Mouse (Mus musculus) kidney, embryonic 16.5 days (tissue): ENCODE results near the gene Scgb2b21. TPM values are rescaled to one million over a fixed set of nuclear protein-coding genes. Genes with fewer than 3 reads are reported as not detected.
"Not testable (repeated sequence)": the region's sequence is repeated elsewhere in the genome, so short reads cannot be mapped to it uniquely, and the experiment has no call there.

Experiments used
- ATAC-seq: fragments of 200-750 bp; cut with Nextera tagmentation; 2 replicates; pipeline ENCODE4 v1.8.0; 2017; ENCODE audit warnings: moderate TSS enrichment; ENCODE audit not compliant: low FRiP score, low TSS enrichment
- H3K27ac ChIP-seq: fragments of 300-500 bp; sonication (generic); 2 replicates; pipeline ENCODE4 v1.5.1; 2014; ENCODE audit warnings: low read length
- H3K27me3 ChIP-seq: fragments of 300-500 bp; sonication (generic); 2 replicates; pipeline ENCODE4 v1.6.1; 2014; ENCODE audit warnings: low read length, control low read depth, mixed read lengths; ENCODE audit not compliant: insufficient read depth
- H3K36me3 ChIP-seq: fragments of 300-500 bp; sonication (generic); 2 replicates; pipeline ENCODE4 v1.6.1; 2014; ENCODE audit warnings: low read length, control low read depth, mixed read lengths; ENCODE audit not compliant: insufficient read depth
- H3K4me1 ChIP-seq: fragments of 300-500 bp; sonication (generic); 2 replicates; pipeline ENCODE4 v1.6.1; 2014; ENCODE audit warnings: low read length, control low read depth, mixed read lengths; ENCODE audit not compliant: insufficient read depth
- H3K4me2 ChIP-seq: fragments of 300-500 bp; sonication (generic); replicated peaks from 2 replicates; pipeline ENCODE4 v1.6.1; 2014; ENCODE audit warnings: low read depth, low read length
- H3K4me3 ChIP-seq: fragments of 300-500 bp; sonication (generic); 2 replicates; pipeline ENCODE4 v1.5.1; 2014; ENCODE audit warnings: mild to moderate bottlenecking, low read length
- H3K9ac ChIP-seq: fragments of 300-500 bp; sonication (generic); replicated peaks from 2 replicates; pipeline ENCODE4 v1.6.1; 2014; ENCODE audit warnings: low read length
- H3K9me3 ChIP-seq: fragments of 300-500 bp; sonication (generic); 2 replicates; pipeline ENCODE4 v1.6.1; 2016; ENCODE audit warnings: low read length, control low read depth
- WGBS: fragments of 180-500 bp; shearing (Covaris S2); extraction: QIAGEN DNeasy Blood & Tissue Kit; methylation state at CpG from one replicate; pipeline ENCODE4 v1.1.7; 2014; 5-methylcytosine and 5-hydroxymethylcytosine counted together
- polyA plus RNA-seq: library from polyadenylated mRNA; unstranded; fragments of >200 nt; fragmentation: Nextera tagmentation; extraction: Ambion mirVana; gene quantifications from 2 replicates; pipeline ENCODE4 v1.2.1, GENCODE M21; 2015

Scgb2b21 gene
- polyA plus RNA-seq = not detected in 2 replicates

DNA sequence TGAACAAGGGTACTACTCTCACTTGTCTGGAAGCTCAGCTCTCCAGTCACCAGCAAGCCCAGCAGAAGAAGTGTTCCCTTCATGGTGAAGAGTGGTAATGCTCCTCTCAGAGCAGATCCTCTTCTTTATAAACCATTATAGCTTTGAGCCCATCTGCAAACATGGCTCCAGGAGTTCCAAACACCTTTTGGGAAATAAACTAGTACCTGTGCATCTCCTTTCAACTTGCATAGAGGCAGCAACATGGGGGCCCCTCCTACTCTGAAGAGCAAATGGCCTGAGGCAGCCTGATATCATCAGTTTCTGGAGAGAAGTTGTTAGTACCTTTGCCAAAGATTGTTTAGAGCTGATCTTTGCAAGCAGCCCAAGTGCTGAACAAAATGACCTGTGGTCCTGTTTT lies at the start of gene Scgb2b21:
Gene Scgb2b21, minus strand, starts transcription at position 101 of the 400 bp plus-strand sequence.
- H3K9ac ChIP-seq = no peak within 1 kb of the TSS
- peaks cover 44% of the 10 kb centered on the region for H3K9me3 ChIP-seq
- no peak within 1 kb of the TSS for H3K4me2 ChIP-seq
- no peaks in the 10 kb centered on the region for H3K36me3 ChIP-seq
- no peaks in the 10 kb centered on the region for H3K27me3 ChIP-seq
- H3K27ac ChIP-seq = no peak within 1 kb of the TSS
- H3K4me1 ChIP-seq = no peaks in the 10 kb centered on the region
- no peak for ATAC-seq
- no peak within 1 kb of the TSS for H3K4me3 ChIP-seq

- H3K4me1 ChIP-seq, H3K4me2 ChIP-seq, H3K36me3 ChIP-seq, H3K4me3 ChIP-seq, H3K27me3 ChIP-seq, H3K9ac ChIP-seq, ATAC-seq, H3K27ac ChIP-seq: not testable (repeated sequence)
- WGBS = 93% methylated on average over 12 of the region's 12 CpGs
- peaks cover 15% of the 10 kb centered on the region for H3K9me3 ChIP-seq
Measured at GRCm38 (mm10) chr7:33543420-33543819, 23.2 kb upstream of the Scgb2b21 start.

Other genes with a start within 250 kb of the Scgb2b21 start
- not detected in 2 replicates for gene Scgb2b19, start 240.1 kb downstream of the Scgb2b21 start, polyA plus RNA-seq
- not detected in 2 replicates for gene Scgb1b19, start 233.2 kb downstream of the Scgb2b21 start, polyA plus RNA-seq
- gene Scgb2b20, start 154.1 kb downstream of the Scgb2b21 start, polyA plus RNA-seq = not detected in 2 replicates
- gene Scgb1b20, start 147.2 kb downstream of the Scgb2b21 start, polyA plus RNA-seq = not detected in 2 replicates
- not detected in 2 replicates for gene Scgb2b24, start 218.9 kb upstream of the Scgb2b21 start, polyA plus RNA-seq
- not detected in 2 replicates for gene Scgb1b24, start 223.3 kb upstream of the Scgb2b21 start, polyA plus RNA-seq